Mouse (Mus musculus): ENCODE measurements around the gene Rgp1.

DNA sequence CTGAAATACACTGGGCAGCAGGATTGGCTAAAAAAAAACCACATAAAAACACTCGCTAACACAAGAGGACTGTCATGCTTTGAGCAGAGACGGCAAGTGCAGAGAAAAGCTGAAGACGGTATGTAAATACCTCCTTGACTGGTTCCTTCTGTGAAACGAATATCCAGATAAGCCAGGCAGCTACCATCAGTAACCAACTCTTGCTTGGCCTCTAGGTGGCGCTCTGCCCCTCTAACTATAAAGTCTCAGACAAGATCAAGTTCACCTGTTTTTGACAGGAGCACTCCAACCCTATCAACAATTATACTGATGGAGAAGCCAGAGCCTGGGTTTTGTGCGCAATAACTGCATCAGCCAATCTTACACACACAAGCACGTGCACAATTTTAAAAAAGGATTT is 47.9 kb upstream of the Rgp1 start:
- TF ChIP-seq POLR2A (IDR thresholded peaks at IDR 0.05; ENCODE audit: insufficient read depth, low read length): no peak
- TF ChIP-seq CTCF (IDR thresholded peaks at IDR 0.05; ENCODE audit: low read depth, low read length): peak; percentile 67

All from ES-Bruce4 (cell line).